Mouse (Mus musculus) E14TG2a.4 (cell line): ENCODE data around the gene Fam189b.

Experiments
- CTCF ChIP-seq: conservative IDR thresholded peaks from 2 replicates; pipeline ENCODE4 v1.5.1; 2014; ENCODE audit warnings: low read length
- NANOG ChIP-seq: IDR thresholded peaks from 2 replicates; pipeline ENCODE4 v1.6.1; 2014; ENCODE audit warnings: borderline replicate concordance, low read length, mixed read lengths
- POU5F1 ChIP-seq: IDR thresholded peaks from 2 replicates; pipeline ENCODE4 v1.6.1; 2014; ENCODE audit warnings: low read length, borderline replicate concordance

DNA sequence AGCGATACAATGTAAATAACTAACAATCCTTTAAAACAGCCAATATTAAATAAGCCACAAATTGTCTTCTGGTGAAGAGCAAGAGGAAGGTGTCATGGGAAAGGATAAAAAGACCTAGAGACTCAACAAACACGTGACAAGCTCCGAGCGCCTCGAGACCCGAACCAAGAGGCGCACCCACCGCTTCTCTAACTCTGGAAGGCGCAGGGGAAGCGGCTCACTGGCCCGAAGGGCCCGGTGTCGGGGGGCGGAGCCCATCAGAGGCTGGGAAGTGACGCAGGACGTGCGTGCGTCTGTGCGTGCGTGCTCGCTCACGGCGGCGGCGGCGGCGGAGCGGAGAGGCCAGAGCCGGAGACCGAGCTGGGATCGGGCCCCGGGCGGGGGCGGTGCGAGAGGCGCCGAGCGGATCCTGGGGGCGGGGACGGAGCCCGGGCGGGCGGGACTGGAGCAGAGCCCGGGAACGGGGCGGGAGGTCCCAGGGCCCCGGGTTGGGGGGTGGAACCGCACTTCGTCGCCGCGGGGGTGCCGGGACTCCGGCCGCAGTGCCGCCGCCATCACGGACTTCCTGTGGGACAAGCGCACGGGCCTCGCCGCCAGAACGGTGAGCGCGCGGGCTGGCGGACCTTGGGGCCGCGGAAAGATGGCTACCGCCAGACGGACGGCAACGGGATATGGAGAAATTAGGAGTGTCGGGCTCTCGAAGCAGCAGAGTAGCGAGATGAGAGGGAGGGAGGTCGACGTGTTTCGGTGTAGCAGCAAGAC, 18.3 kb upstream of the Fam189b start, which contains the start of gene Clk2:
- TF ChIP-seq CTCF (no peak), POU5F1 (no peak), NANOG (no peak)
